Mouse (Mus musculus): ENCODE data around the gene Celf1. TPM values are rescaled to one million over a fixed set of nuclear protein-coding genes. Genes with fewer than 3 reads are reported as not detected.

Gene Celf1
- total and polyA plus RNA-seq, 3 experiments: 46.2 to 212 (median 82.3) TPM

DNA sequence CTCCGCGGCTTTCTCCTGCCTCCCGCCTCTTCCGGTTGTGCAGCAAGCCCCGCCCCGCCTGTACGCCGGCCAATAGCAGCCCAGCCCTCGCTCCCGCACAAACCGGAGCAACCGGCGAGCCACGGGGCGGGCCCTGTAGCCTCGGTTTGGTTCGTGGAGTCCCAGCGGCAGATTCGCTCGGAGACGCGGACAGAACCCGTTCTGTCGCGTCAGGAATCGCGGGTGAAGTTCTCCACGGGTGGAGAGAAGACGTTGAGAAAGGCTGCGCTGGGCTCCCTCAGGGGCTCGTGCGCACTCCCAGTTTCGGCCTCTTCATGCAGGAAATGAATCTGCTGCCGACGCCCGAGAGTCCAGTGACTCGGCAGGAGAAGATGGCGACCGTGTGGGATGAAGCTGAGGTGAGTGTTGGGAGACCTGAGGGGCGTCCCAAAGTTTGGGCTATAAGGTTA is 113.8 kb downstream of the Celf1 start, which contains the start of gene Psmc3 (continued):
- TF ChIP-seq POLR2AphosphoS2 (IDR thresholded peaks at IDR 0.05; ENCODE audit: low read length) (peak; percentile 58; the same call in 1 of the 2 replicates), MYC (IDR thresholded peaks at IDR 0.05; ENCODE audit: low read depth, low read length) (no peak), KAT2A (conservative IDR thresholded peaks at IDR 0.05; ENCODE audit: low read depth, low read length) (peak; percentile 85), E2F4 (IDR thresholded peaks at IDR 0.05; ENCODE audit: borderline replicate concordance, low read depth, low read length) (no peak), ELF1 (IDR thresholded peaks at IDR 0.05; ENCODE audit: low read depth, low read length) (peak; percentile 88), USF2 (IDR thresholded peaks at IDR 0.05; ENCODE audit: borderline replicate concordance in 1 of 2, insufficient read depth in 1 of 2, low read depth in 1 of 2, low read length in 2 of 2) (no peak), MYB (IDR thresholded peaks at IDR 0.05; ENCODE audit: low read depth, low read length) (no peak), RCOR1 (IDR thresholded peaks at IDR 0.05; ENCODE audit: low read depth, low read length) (no peak), NELFE (IDR thresholded peaks at IDR 0.05; ENCODE audit: low read depth, low read length) (peak; percentile 66), MAFK (IDR thresholded peaks at IDR 0.05; ENCODE audit: borderline replicate concordance, low read depth, low read length) (no peak), CHD1 (IDR thresholded peaks at IDR 0.05; ENCODE audit: low read depth, low read length) (no peak), ZC3H11A (IDR thresholded peaks at IDR 0.05; ENCODE audit: low read depth, low read length) (peak; percentile 96), EP300 (IDR thresholded peaks at IDR 0.05; ENCODE audit: low read depth in 1 of 2, low read length in 2 of 2) (no peak), JUND (IDR thresholded peaks at IDR 0.05; ENCODE audit: low read depth, low read length) (no peak), RAD21 (IDR thresholded peaks at IDR 0.05; ENCODE audit: low read depth, low read length) (no peak)

DNA sequence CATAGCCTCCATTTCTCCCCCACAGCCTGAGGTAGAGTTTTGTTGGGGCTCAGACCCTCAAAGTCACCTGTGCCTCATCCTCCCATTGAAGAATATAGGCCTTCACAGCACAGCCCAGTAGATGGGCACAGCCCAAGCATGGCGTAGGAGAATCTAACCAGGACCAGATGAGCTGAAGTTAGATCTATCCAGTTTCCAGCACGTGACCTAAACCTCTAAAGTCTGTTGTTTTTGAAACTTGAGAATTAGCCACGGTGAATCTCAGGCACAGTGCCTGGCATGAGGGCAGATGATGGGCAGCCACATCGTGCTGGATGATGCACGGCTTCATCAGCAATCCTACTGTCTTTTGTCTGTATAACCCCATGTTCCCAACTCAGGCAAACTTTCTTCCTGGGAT is 118.3 kb downstream of the Celf1 start:
- Histone ChIP-seq H3K27ac (ENCODE audit: control insufficient read depth, low read depth, low read length) (no peak overlapping the region), H3K4me1 (ENCODE audit: control insufficient read depth in 1 of 2, insufficient read depth in 2 of 2, low read length in 2 of 2) (peaks cover 0 to 3% of the 10 kb centered on the region in 2 experiments; a peak in 1 of 4 replicates)

More for the DNA sequence above, 118.3 kb downstream of the Celf1 start:
- Histone ChIP-seq H3K79me2 (ENCODE audit: control insufficient read depth, insufficient read depth, low read length, poor library complexity) (peaks cover 14% of the 10 kb centered on the region), H3K9me3 (replicated peaks; ENCODE audit: insufficient read depth, low read length) (no peaks in the 10 kb centered on the region), H3K4me3 (ENCODE audit: control insufficient read depth in 1 of 2, insufficient read depth in 1 of 2, low read depth in 2 of 2, low read length in 2 of 2) (no peak overlapping the region), H3K27me3 (ENCODE audit: control insufficient read depth in 1 of 2, insufficient read depth in 2 of 2, low read length in 2 of 2) (no peaks in the 10 kb centered on the region), H3K9ac (ENCODE audit: control insufficient read depth, low read depth, low read length, poor library complexity, severe bottlenecking) (no peak overlapping the region), H3K36me3 (ENCODE audit: control insufficient read depth in 1 of 2, insufficient read depth in 2 of 2, low read length in 2 of 2) (peaks cover 2% of the 10 kb centered on the region in 2 experiments; a peak in 3 of 4 replicates)
- no peak for TF ChIP-seq ZNF384 (IDR thresholded peaks at IDR 0.05; ENCODE audit: low read depth, low read length)
- no peak for TF ChIP-seq NRF1 (IDR thresholded peaks at IDR 0.05; ENCODE audit: insufficient read depth, low read depth, low read length, poor library complexity, severe bottlenecking)
- no peak for TF ChIP-seq MEF2A (IDR thresholded peaks at IDR 0.05; ENCODE audit: extremely low read depth, insufficient replicate concordance, low read depth, low read length, poor library complexity, severe bottlenecking)
- no peak for TF ChIP-seq USF2 (IDR thresholded peaks at IDR 0.05; ENCODE audit: borderline replicate concordance in 1 of 2, insufficient read depth in 1 of 2, low read depth in 1 of 2, low read length in 2 of 2)
- TF ChIP-seq ETS1 (IDR thresholded peaks at IDR 0.05; ENCODE audit: low read depth, low read length): no peak
- TF ChIP-seq MAZ (IDR thresholded peaks at IDR 0.05; ENCODE audit: low read depth, low read length): no peak
- TF ChIP-seq EP300 (IDR thresholded peaks at IDR 0.05; ENCODE audit: low read depth in 1 of 2, low read length in 2 of 2): no peak
- TF ChIP-seq POLR2AphosphoS5 (IDR thresholded peaks at IDR 0.05; ENCODE audit: borderline replicate concordance, low read depth, low read length): no peak
- no peak for TF ChIP-seq GATA1 (IDR thresholded peaks at IDR 0.05; ENCODE audit: low read depth, low read length)
- no peak for TF ChIP-seq GABPA (IDR thresholded peaks at IDR 0.05; ENCODE audit: low read depth, low read length)
- TF ChIP-seq KAT2A (conservative IDR thresholded peaks at IDR 0.05; ENCODE audit: low read depth, low read length): no peak
- no peak for TF ChIP-seq HCFC1 (IDR thresholded peaks at IDR 0.05; ENCODE audit: low read depth, low read length)
- no peak for TF ChIP-seq ZMIZ1 (IDR thresholded peaks at IDR 0.05; ENCODE audit: low read depth, low read length)
- TF ChIP-seq MAFK (IDR thresholded peaks at IDR 0.05; ENCODE audit: borderline replicate concordance, low read depth, low read length): no peak
- no peak for TF ChIP-seq CTCF (IDR thresholded peaks at IDR 0.05 in 2 of 3, conservative IDR thresholded peaks at IDR 0.05 in 1 of 3; ENCODE audit: control insufficient read depth in 1 of 3, insufficient read depth in 1 of 3, low read depth in 2 of 3, low read length in 3 of 3, poor library complexity in 1 of 3, severe bottlenecking in 1 of 3)
- DNase-seq (ENCODE audit: low read depth, low spot score): no peak

Measured in MEL (cell line).